Mouse (Mus musculus) heart, embryonic 11.5 days (tissue): ENCODE results near the gene Fas. TPM values are rescaled to one million over a fixed set of nuclear protein-coding genes. Genes with fewer than 3 reads are reported as not detected.
A peak's percentile ranks its signal among the peaks of the same experiment; 100 is the strongest.

ENCODE experiments used
- ATAC-seq: fragments of 200-750 bp; cut with Nextera tagmentation; replicated peaks from 2 replicates; pipeline ENCODE4 v1.8.0; 2017; ENCODE audit warnings: moderate library complexity; ENCODE audit not compliant: insufficient number of reproducible peaks, low FRiP score, low TSS enrichment
- H3K27ac ChIP-seq: fragments of 300-500 bp; sonication (generic); 2 replicates; pipeline ENCODE4 v1.5.1; 2014; ENCODE audit warnings: mild to moderate bottlenecking, low read depth, low read length
- H3K27me3 ChIP-seq: fragments of 300-500 bp; sonication (generic); 2 replicates; pipeline ENCODE4 v1.6.1; 2014; ENCODE audit warnings: mild to moderate bottlenecking, low read length, mixed read lengths; ENCODE audit not compliant: control insufficient read depth, insufficient read depth
- H3K36me3 ChIP-seq: fragments of 300-500 bp; sonication (generic); 2 replicates; pipeline ENCODE4 v1.6.1; 2014; ENCODE audit warnings: mild to moderate bottlenecking, low read length, moderate library complexity, mixed read lengths; ENCODE audit not compliant: control insufficient read depth, insufficient read depth
- H3K4me1 ChIP-seq: fragments of 300-500 bp; sonication (generic); 2 replicates; pipeline ENCODE4 v1.6.1; 2014; ENCODE audit warnings: low read length; ENCODE audit not compliant: control insufficient read depth, insufficient read depth
- H3K4me2 ChIP-seq: fragments of 300-500 bp; sonication (generic); 2 replicates; pipeline ENCODE4 v1.6.1; 2014; ENCODE audit warnings: mild to moderate bottlenecking, moderate library complexity
- H3K4me3 ChIP-seq: fragments of 300-500 bp; sonication (generic); 2 replicates; pipeline ENCODE4 v1.5.1; 2014; ENCODE audit warnings: low read depth, low read length
- H3K9ac ChIP-seq: fragments of 300-500 bp; sonication (generic); 2 replicates; pipeline ENCODE4 v1.6.1; 2014; ENCODE audit warnings: mild to moderate bottlenecking, low read depth, low read length, moderate library complexity
- H3K9me3 ChIP-seq: fragments of 300-500 bp; sonication (generic); replicated peaks from 2 replicates; pipeline ENCODE4 v1.6.1; 2016; ENCODE audit warnings: low read length; ENCODE audit not compliant: control insufficient read depth
- WGBS: fragments of 180-500 bp; shearing (Covaris S2); extraction: QIAGEN DNeasy Blood & Tissue Kit; methylation state at CpG from one replicate; pipeline ENCODE4 v1.1.7; 2014; ENCODE audit not compliant: insufficient replicate concordance; 5-methylcytosine and 5-hydroxymethylcytosine counted together
- polyA plus RNA-seq: library from polyadenylated mRNA; unstranded; fragments of >200 nt; fragmentation: Nextera tagmentation; extraction: Ambion mirVana; gene quantifications from 2 replicates; pipeline ENCODE4 v1.2.1, GENCODE M21; 2014

Gene Fas
- 1.6 and 2.1 TPM in 2 replicates for polyA plus RNA-seq

DNA sequence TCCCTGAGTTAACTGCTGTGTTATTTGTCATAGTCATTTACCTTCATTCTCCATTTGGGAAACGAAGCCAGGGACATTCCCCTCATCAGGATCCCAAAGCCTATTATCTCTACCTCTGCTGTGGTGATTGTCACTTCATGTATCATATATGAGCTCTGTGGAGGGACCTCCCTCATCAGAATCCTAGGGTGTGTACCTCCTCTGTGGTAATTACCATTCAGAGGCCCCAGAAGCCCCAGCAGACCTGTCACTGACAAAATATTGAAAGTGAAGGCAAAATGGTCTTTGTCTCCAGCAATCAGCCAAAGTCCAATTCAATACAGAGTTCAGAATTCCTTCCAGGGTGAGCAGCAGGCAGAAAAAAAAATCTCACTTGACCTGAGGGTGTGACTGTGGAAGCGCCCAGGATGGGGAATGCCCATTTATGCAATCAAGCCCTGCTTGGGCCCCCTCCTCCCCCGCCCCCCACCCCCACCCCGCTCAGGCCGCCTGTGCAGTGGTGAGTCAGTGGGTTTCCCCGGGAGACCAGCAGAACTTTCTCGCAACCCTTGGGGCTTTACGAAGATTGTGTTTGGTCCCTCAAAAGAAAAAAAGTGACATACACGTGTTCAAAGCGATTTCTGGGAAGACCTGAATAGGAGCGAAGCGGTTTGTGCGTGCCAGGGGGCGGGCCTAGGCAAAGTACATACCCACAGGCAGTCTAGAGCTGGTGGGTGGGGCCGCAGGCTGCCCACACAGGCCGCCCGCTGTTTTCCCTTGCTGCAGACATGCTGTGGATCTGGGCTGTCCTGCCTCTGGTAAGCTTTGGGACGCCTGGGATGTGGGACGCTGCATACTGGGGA lies at the start of gene Fas:
Gene Fas, plus strand, starts transcription at position 719 of the 842 bp plus-strand sequence.
- Histone ChIP-seq H3K4me2 (peak within 1 kb of the TSS; percentile 96), H3K27ac (no peak within 1 kb of the TSS), H3K27me3 (peaks cover 3% of the 10 kb centered on the region; the same call in 1 of the 2 replicates), H3K4me3 (peak within 1 kb of the TSS; percentile 54), H3K36me3 (no peaks in the 10 kb centered on the region), H3K4me1 (0 out of 2 replicates have a peak, but pooled peaks cover 2% of the 10 kb centered on the region), H3K9ac (peak within 1 kb of the TSS; percentile 56), H3K9me3 (no peaks in the 10 kb centered on the region)
- 4% methylated on average over 19 of the region's 19 CpGs for WGBS
- ATAC-seq = peak; percentile 81

DNA sequence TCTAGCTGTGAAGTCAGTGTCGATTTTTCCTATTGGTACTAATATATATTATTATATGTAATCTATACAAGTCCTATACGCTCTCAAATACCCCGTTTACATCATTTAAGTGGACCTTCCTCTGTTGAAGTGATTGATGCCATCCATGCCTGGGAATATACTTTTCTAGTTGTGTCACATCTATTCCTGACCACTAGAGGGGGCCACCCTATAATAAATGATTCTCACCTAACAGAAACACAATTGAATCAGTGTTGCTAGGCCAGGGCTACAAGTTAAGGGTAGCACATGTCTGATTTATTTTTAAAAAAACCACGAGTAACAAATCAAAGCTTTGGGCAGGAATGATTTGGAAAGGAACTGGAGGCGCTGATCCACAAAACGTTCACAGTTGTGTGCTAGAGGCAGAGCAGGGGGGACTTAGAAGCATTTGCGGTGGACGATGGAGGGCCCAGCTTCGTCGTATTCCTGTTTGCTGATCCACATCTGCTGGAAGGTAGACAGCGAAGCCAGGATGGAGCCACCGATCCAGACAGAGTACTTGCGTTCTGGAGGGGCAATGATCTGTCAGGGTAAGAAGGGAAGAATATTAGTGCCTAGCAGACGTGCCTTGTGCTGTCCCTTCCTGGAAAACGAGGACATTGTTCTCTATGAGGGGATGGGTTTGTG lies 49.1 kb upstream of the Fas start:
- no peak overlapping the region for H3K27ac ChIP-seq
- H3K9me3 ChIP-seq = no peaks in the 10 kb centered on the region
- no peak for ATAC-seq
- H3K27me3 ChIP-seq = no peaks in the 10 kb centered on the region
- H3K36me3 ChIP-seq = no peaks in the 10 kb centered on the region
- H3K4me3 ChIP-seq = no peak overlapping the region
- no peak overlapping the region for H3K4me2 ChIP-seq
- H3K4me1 ChIP-seq = no peaks in the 10 kb centered on the region
- no peak overlapping the region for H3K9ac ChIP-seq
- WGBS = 65% methylated on average over 15 of the region's 15 CpGs

DNA sequence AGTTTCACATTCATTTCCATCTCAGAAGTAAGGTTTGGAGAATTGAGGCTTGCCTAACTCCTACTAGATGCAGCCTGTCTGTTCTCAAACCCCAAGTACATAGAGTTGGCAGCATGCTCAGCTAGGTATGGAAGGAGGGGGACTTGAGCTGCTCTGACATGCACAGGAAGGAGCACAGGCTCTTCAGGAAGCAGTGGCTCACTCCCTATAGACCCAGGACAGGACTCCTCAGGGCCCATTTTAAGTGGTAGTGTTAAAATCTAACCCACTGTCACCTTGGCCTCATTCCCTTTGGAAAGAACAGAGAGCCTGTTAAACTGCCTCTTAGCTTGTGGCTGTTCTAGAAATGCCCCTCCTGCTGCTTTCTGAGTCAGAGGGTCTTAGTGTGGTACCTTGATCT lies 47.5 kb upstream of the Fas start:
- Histone ChIP-seq H3K27ac (no peak overlapping the region), H3K9ac (no peak overlapping the region), H3K36me3 (no peaks in the 10 kb centered on the region), H3K27me3 (no peaks in the 10 kb centered on the region), H3K4me2 (no peak overlapping the region), H3K9me3 (no peaks in the 10 kb centered on the region), H3K4me1 (no peaks in the 10 kb centered on the region), H3K4me3 (no peak overlapping the region)
- ATAC-seq = no peak

DNA sequence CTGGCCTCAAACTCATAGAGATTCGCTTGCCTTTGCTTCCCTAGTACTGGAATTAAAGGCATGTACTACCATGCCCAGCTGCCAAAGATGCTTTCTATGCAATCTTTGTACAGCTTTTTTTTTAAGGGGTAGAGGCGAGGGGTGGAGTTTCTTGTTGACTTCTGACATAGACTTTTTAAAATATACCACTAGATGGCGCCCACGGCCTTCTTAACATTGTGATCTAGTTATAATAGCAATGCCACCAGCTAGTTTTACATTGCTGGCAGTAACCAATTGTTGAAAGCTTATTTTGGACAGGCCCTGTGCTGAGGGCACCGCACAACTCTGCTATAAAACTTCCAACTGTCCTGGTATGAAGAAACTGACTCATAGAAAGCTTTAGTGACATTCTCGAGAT lies 46.4 kb upstream of the Fas start:
- ATAC-seq = no peak
- H3K9me3 ChIP-seq = no peaks in the 10 kb centered on the region
- H3K4me1 ChIP-seq = no peaks in the 10 kb centered on the region
- no peaks in the 10 kb centered on the region for H3K27me3 ChIP-seq
- no peaks in the 10 kb centered on the region for H3K36me3 ChIP-seq
- H3K4me2 ChIP-seq = no peak overlapping the region
- H3K9ac ChIP-seq = no peak overlapping the region
- H3K4me3 ChIP-seq = no peak overlapping the region
- 25% methylated on average over 6 of the region's 6 CpGs for WGBS
- H3K27ac ChIP-seq = no peak overlapping the region

DNA sequence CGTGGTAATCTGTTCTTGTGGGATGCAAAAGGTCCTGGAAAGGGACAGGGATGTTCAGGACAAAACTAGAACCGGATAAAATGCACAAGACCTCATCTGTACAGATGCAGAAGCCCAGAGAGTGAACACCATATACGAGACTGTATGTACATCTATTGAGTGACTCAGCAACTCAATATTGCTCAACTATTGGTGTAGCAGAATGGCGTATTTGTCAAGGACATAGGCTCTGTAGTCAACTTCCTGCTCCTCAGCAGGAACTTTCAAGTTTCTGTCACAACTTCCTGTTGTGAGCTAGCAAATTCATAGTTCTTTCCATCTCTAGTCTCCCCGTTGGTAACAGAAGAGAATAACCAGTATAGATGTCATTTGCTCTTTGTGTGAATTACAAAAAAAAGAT lies 41.9 kb upstream of the Fas start:
- Histone ChIP-seq H3K27me3 (no peaks in the 10 kb centered on the region; the same call in 1 of the 2 replicates), H3K4me1 (no peaks in the 10 kb centered on the region; the same call in 1 of the 2 replicates), H3K4me3 (no peak overlapping the region), H3K9me3 (no peaks in the 10 kb centered on the region), H3K36me3 (no peaks in the 10 kb centered on the region), H3K9ac (no peak overlapping the region), H3K4me2 (no peak overlapping the region), H3K27ac (no peak overlapping the region)
- 80% methylated on average over 5 of the region's 5 CpGs for WGBS
- no peak for ATAC-seq

DNA sequence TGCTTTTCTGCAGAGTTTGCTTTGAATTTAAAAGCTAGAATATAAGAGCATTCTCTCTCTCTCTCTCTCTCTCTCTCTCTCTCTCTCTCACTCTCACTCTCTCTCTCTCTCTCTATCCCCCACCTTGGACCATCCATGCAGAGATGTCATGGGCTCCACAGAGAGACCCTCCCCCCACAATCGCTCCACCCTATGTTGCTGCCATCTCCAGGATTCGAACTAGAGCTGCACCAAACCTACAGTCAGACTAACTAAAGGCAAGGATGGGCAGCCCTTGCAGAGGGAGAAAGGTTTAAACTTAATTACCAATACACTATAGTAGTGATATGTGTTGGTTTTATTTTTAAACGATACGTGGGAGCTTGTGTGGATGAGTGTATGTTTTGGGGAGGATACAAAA lies 39.8 kb upstream of the Fas start:
- Histone ChIP-seq H3K9me3 (no peaks in the 10 kb centered on the region), H3K4me1 (no peaks in the 10 kb centered on the region; the same call in 1 of the 2 replicates), H3K9ac (no peak overlapping the region), H3K4me3 (no peak overlapping the region), H3K36me3 (no peaks in the 10 kb centered on the region), H3K4me2 (no peak overlapping the region), H3K27me3 (no peaks in the 10 kb centered on the region; the same call in 1 of the 2 replicates), H3K27ac (no peak overlapping the region)
- 83% methylated on average over 4 of the region's 4 CpGs for WGBS
- ATAC-seq = no peak

DNA sequence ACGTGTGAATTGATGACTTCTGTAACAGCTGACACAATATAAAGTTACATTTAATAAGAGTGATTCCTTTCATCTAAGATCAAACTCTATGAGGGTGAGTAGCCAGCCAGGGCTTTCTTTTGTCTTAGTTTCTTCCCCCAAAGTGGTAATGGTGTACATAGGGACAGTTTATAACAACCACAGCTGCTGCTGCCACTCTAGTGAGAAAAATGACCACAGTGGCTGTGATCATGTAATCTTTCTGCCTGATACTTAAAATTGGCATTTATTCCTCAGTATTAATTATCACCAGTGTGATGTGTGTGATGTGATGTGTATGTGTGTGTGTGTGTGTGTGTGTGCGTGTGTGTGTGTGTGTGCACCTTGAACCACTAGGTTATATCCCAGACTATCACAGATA lies 38.6 kb upstream of the Fas start:
- H3K4me2 ChIP-seq = no peak overlapping the region

DNA sequence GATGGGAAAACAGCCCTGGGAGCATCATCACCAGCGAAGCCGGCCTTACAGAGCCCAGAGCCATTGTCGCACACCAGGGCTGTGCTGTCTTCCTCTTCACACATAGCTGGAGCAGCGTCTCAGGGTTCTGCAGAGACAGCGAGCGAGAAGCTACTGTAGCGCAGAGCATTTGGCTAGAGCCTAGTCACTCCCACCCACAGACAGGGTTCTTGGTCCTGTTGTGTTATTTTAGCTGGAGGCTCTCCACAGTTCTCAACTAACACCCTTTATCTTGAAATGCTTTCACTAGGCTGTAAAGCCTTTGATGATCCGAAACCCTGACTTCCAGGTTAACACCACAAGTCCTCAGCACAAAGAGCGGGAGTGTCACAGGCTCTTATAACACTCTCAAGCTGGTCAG lies 38.0 kb upstream of the Fas start:
- Histone ChIP-seq H3K4me3 (0 out of 2 replicates have a peak overlapping the region, but pooled peaks have one; percentile 49), H3K27me3 (no peaks in the 10 kb centered on the region; the same call in 1 of the 2 replicates), H3K4me1 (no peaks in the 10 kb centered on the region; the same call in 1 of the 2 replicates), H3K27ac (no peak overlapping the region), H3K4me2 (peak overlapping the region; percentile 61), H3K36me3 (no peaks in the 10 kb centered on the region), H3K9me3 (no peaks in the 10 kb centered on the region), H3K9ac (no peak overlapping the region)
- WGBS = 22% methylated on average over 9 of the region's 9 CpGs
- ATAC-seq = peak; percentile 46

More for the DNA sequence above, 38.6 kb upstream of the Fas start:
- no peak for ATAC-seq
- Histone ChIP-seq H3K4me3 (no peak overlapping the region), H3K4me1 (no peaks in the 10 kb centered on the region; the same call in 1 of the 2 replicates), H3K36me3 (no peaks in the 10 kb centered on the region), H3K27ac (no peak overlapping the region), H3K9ac (no peak overlapping the region), H3K9me3 (no peaks in the 10 kb centered on the region), H3K27me3 (no peaks in the 10 kb centered on the region; the same call in 1 of the 2 replicates)
- 83% methylated on average over 2 of the region's 2 CpGs for WGBS
